Mouse (Mus musculus) c-Kit-negative CD71-positive TER-119-positive erythroid progenitor cells, embryonic 14.5 days (primary cell): ENCODE data around the gene Abhd11.
"Not testable (repeated sequence)": the region's sequence is repeated elsewhere in the genome, so short reads cannot be mapped to it uniquely, and the experiment has no call there.

Experiments used
- DNase-seq: peaks from one replicate; pipeline ENCODE4 v3.0.0-alpha.2; 2013; ENCODE audit warnings: low read depth, low spot score

Abhd11 gene

DNA sequence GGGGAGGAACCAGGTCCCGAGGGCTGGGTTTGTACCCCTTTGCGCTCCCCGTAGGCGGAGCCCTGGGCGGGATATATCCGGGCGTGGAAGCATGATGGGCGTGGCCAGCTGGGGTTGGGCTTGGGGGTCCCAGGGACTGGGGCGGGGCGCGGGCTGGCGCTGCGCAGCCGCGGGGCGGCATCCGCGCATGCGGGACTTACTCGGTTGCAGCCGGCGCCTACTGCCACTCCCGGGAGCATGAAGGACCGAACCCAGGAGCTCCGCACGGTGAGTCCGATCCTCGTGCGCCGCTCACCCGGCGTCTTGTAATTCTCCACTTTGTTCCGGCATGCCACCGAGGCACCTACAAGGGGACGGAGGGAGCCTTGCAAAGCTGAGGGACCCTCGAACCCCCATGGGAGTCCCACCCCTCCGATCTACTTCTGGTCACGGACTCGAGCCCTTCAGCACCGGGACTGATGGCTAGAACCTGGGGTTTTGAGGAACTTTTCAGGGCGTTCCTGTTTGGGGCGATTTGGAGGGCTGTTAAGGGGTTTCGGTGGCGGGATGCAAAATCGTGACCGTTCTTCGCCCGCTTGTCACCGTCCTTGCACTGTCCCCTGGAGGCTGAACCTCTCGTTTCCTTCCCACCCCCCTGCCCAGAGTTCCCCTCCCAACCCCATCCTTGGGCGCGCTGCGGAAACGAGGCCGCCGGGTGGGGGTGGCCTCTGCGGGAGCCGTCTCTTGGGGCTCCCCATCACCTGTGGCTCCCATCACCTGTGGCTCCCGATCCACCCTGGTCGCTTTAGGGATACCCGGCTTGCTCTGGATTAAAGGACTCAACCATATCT is 14.6 kb downstream of the Abhd11 start, which contains the start of gene Stx1a:
TSS of gene Stx1a (plus strand) at position 139 of the 830 bp plus-strand sequence.
- DNase-seq = no peak

DNA sequence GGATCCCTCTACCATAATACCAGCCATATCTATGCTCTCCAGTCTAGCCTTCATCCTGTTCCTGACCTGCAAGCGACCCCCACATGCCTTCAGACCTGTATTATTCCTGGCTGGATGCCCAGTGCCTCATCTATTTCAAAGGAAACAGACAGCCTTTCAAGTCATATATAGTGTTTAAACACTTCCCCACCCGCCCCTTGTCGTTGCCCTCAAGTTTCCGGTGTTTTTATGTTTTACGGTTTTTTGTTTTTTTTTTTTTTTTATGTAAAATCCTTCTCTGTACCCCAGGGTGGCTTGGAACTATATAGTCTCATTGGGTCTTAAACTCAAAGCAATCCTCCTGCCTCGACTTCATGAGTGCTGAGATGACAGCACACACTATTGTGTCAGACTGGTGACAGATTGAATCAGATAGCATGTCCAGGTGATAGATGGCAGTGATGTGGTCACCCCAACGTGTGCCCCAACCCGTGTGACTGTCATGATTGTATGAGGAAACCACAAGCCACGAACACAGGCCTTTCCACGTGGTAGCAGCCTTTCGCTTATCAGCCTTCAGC is 15.8 kb downstream of the Abhd11 start:
- no peak for DNase-seq

DNA sequence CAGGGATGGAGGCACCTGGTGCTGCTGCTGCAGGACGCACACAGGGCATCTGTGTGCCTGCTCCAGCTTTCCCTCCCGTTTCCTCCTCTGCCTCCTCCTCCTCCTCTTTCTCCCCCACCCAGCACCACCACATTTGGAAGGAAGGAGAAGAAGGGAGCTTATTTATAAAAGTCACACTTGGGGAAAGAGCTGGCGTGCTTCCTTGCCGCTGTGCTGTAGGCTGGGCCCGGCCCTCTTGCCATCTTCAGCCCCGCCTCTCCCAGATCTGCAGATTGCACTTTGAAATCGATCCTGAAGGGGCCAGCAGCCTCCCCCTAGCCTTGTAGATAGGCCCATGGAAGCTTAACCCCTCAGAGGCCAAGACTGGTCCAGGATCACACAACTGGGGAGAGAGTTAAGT is 16.9 kb downstream of the Abhd11 start:
- no peak for DNase-seq

DNA sequence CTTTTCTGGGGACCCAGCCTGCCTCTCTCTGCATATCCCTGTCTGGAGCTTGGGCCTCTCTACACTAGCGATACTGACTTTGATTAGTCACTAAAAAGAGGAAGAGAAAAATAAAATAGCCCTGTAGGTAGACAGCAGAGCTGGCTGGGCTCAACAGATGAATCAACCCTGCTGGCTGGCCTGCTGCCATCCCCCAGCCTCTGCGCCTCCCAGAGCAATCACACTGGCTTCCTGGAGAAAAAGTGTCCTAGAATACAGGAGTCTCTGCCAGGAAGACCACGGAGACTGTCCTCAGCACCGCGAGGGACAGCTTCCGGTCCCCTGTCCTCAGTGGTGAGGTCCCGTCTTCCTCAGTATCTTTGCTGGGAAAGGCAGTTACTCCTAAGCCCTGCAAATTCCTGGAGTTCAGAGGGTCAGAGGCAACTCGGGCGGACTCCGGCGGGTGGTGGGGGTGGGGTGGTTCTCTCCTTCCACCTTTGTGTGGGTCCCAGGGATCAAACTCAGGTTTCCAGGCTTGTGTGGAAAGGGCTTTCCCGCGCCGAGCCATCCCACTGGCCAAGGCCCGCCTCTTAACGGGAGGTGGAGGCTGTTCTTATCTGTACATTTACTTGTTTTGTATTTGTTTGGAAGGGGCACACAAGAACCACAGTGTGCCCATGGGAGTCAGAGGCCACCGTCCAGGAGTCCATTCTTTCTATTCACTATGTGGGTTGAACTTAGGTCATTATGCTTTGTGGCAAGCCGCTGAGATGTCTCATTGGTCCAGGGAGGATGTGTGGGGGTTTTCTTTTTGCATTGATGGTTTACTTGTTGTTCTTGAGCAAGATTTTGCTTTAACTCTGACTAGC is 20.3 kb downstream of the Abhd11 start:
- DNase-seq = no peak

- no peak for DNase-seq
These were observed 23.6 kb downstream of the Abhd11 start for GRCm38 (mm10) chr5:135032581-135032980.

DNA sequence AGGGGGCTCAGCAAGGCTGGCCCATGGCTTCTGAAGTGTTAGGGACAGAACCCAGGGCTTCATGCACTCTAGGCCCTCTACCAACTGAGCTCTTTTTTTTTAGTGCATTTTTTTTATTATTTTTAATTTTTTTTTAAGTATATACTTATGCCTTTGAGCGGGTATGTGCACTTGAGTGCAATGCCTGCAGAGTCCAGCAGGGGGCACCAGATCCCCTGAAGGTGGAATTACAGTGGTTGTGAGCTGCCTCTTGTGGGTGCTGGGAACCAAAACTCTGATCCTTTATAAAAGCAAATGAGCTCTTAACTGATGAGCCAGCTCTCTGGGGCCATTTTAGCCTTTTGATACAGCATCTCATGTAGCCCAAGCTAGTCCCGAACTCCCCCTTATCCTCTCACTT is 25.6 kb downstream of the Abhd11 start:
- DNase-seq = no peak

GRCm38 (mm10) chr5:135035608-135036359 is 26.8 kb downstream of the Abhd11 start:
- DNase-seq = no peak

DNA sequence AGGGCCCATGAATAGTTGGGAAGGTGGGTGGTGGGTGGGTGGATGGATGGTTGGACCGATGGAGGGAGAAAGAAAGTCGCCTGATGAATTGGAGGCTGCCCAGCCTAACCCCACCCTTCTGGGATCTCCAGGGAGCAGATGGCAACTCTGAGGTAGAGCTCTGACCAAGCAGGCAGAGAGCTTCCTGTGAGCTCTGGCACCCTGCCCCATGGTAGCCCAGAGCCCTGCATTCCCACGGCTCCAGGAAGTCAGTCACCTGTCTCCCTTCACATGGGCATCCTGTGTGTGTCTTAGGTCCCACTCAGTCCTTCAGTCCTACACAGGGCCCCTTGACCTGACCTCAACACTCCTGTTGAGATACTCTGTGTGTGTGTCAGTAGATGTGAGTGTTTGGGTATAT is 29.0 kb downstream of the Abhd11 start:
- no peak for DNase-seq

- DNase-seq = no peak
These were observed 30.6 kb downstream of the Abhd11 start for GRCm38 (mm10) chr5:135039541-135039940.

DNA sequence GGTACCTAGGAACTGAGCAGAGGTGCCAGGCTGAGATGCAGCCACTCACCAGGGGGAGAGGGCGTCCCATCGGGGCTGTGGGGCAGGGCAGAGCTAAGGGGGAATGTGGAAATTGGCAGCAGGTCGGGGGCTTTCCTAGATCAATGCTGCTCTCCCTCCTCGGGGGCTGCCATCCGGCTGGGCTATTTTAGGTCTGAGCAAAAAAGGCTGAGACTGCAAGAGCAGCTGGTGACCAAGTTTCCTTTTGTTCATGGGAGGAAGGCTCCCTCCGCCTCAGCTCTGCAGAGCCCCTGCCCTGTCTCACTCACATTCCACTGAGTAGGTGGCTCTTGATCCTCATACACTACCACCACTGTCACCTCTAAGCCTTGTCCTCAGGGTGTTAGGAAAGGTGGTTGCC is 31.1 kb downstream of the Abhd11 start:
- DNase-seq = no peak

- DNase-seq = no peak
These were observed 31.8 kb downstream of the Abhd11 start for GRCm38 (mm10) chr5:135040777-135041176.

GRCm38 (mm10) chr5:135042105-135042788 is 33.3 kb downstream of the Abhd11 start:
- DNase-seq = no peak

- no peak for DNase-seq
These were observed 35.6 kb downstream of the Abhd11 start for GRCm38 (mm10) chr5:135044575-135044974.

DNA sequence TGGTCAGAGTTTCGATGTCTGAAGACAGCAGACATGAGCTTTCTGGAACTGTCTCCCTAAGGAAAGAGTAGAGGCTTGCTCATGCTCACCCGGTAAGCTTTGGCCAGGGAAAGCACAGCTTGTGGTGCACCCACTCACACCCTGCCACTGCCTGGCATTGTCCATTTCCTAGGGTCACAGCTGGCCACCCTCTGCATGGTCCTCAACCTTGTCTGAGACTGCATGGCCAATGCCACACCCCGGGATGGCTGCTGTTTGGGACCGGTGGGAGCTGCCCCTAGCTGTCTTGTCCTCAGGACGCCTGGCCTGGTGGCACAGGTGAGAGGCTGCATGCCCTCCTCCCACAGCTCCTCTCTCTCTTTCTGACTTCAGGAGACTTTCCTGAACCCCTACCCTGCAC is 39.6 kb downstream of the Abhd11 start:
- no peak for DNase-seq

DNA sequence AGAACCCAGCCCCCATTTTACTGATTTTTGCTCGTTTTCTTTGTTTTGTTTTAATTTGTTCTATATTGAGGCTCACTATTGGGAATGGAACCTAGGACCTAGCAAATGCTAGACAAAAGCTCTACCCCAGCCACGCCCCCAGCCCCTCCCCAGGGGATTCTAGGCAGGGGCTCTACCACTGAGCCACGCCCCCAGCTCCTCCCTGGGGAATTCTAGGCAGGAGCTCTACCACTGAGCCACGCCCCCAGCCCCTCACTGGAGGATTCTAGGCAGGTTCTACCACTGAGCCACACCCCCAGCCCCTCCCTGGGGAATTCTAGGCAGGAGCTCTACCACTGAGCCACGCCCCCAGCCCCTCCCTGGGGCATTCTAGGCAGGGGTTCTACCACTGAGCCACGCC is 40.3 kb downstream of the Abhd11 start:
- DNase-seq = not testable (repeated sequence)

GRCm38 (mm10) chr5:135053356-135053755 is 44.4 kb downstream of the Abhd11 start:
- no peak for DNase-seq
